Mouse (Mus musculus) heart, postnatal 36 days (tissue): ENCODE results near the gene Dnaja3. TPM values are rescaled to one million over a fixed set of nuclear protein-coding genes. Genes with fewer than 3 reads are reported as not detected.
"Not testable (repeated sequence)": the region's sequence is repeated elsewhere in the genome, so short reads cannot be mapped to it uniquely, and the experiment has no call there.

ENCODE experiments used
- DNase-seq, 2 experiments: peaks; one replicate each; pipeline ENCODE4 v3.0.0; 2021 to 2022
- intact Hi-C: fragments of 180-260 bp; cut with DNase I; formaldehyde crosslinking; loops from one replicate; pipeline ENCODE4 v1.15.1; 2025
- total RNA-seq, 2 experiments: library from RNA; stranded (reverse); gene quantifications; 2 replicates each; pipeline ENCODE4 v1.2.3; 2021

The Dnaja3 gene
- total RNA-seq, 2 experiments from 2014 or later: 143 to 164 TPM

DNA sequence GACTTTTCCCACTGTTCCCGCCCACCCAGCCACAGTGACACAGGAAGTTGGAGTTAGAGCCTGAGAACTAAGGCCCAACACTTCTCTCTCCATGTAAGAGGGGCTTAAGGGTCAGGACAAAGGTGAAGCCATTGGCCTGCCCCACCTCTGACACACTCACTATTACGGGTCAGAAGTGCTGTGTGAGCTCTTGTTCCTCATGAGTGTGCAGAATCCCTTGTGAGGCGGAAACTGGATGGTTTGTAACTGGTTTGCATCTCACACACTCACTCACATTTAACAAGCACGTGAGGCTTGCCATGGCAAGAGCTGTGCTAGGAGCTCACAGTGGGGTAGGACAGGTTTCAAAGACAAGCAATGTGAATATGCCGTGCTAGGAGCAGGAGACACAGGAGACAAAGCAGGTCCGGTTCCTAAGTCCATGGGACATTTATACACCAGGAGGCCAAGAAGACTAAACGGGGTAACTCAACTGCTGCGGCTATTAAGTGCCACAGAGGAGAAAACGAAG, 16.8 kb downstream of the Dnaja3 start:
- intact Hi-C loops: no loop called here
- DNase-seq: no peak

DNA sequence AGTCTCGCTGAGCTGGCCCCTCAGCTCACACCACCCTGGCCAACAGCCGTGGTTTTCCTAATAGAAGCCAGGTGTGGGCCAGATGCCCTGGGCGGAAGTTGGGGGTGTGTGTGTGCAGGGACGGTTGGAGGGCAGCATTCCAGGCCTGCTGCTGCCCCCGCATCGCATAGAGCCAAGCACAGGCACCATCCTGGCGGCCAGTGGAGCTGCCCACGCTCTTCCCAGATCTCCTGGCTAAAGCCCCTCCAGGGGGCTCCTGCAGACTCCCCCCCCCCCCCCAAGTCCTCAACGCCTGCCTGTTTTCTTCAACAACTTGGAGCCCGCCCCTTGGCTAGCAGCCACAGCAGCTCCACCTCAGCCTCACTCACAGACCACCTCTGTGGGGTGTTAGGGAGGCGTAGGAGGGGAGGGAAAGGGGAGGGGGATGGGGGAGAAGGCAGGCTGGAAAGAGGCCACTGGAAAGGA, 19.0 kb downstream of the Dnaja3 start:
- peak in 1 of 2 experiments; percentile 37 for DNase-seq
- intact Hi-C loops: no loop called here

DNA sequence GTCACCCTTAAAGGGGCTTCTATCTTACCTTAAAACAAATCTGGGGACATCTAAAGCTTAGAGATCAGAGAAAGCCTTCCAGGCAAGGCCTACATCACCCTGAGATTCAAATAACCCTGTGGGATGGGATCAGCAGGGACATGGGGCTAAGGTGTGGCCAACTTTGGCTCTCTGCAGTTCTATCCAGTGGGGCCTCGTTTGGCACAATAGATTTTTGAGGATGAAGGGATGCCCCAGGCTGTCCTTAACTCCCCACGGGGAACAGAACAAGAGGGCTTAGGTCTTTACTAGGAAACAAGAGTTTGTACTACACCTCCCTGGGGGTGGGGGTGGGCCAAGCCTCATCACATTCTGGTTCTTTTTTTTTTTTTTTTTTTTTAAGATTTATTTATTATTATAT, 19.5 kb downstream of the Dnaja3 start:
- intact Hi-C loops: no loop called here
- no peak for DNase-seq

DNA sequence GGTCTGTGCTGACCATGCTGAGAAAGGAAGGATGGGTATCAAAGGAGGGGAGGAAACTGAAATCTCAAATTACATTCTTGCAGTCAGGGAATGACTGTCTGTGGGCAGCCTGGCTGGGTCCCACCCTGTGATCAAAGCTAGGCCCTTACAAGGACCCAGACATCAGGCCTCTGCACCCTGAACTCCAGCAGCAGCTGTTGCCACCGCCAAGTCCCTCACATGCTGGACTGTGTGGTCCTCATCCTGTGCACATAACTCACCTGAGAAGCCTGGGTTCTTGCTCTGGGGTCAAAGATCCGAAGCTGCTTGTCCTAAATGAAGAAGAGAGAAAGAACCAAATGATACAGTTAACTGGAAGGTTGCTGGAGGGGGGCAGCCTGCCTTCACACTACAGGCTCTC, 21.8 kb downstream of the Dnaja3 start:
- DNase-seq: no peak
- intact Hi-C loops: no loop called here

DNA sequence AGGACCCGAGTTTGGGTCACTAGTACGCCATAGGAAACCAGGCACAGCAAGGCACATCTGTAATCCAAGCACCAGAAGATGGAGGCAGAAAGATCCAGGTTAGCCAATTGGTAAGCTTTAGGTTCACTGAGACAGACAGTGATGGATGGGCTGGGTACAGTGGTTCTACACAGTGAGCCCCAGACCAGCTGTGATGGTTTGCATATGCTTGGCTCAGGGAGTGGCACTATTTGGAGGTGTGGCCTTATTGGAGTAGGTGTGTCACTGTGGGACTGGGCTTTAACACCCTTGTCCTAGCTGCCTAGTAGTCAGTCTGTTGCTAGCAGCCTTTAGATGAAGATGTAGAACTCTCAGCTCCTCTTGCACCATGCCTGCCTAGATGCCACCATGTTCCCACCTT, 24.0 kb downstream of the Dnaja3 start:
- intact Hi-C loops: no loop called here
- no peak for DNase-seq

DNA sequence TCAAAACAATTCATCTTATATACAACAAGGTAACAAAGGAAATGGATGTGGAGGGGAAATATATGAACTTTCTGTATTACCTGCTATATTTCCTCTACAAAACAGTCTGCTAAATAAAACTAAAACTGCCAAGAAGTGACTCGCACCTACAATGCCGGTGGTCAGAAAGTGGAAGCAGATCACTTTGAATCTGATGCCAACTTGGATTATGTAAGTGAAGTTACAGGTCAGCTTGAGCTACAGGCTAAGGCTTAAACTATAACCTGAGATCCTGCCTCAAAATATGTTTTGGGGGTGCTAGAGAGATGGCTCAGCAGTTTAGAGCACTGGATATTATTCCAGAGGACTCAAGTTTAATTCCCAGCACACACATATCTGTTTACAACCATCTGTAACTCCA, 25.9 kb downstream of the Dnaja3 start:
- intact Hi-C loops: loop anchor here (5.0 kb wide), 3 partner anchors 98 to 363 kb away; partner anchors contain the start of gene Cdip1

DNA sequence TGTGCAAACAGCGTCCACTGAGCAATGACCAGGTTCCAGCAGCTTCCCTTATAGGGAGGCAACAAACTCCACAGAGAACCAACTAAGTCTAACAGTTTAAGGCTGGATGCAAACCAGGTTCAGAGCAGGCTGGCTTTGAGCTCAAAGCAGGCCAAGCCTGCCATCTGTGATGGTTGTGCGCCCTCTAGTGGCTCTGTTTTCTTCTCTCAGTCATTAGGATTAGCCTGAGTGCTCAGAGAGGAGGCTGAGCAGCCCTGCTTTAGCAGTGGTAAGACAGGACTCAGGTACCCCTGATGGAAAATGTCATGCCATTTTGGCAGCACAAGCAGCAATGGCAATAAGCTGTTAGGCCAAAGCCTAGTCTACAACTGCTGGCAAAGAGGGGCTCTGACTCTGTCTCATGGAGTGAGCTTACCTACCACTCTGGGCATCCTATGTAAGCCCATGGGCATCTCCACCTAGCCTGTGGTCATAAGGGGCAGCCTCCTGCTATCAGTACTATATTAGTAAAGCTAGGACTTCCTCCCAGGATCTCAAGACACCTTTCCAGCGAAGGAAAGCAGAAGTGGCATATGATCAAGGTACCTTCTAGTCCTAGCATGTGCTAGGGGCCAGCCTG, 27.5 kb downstream of the Dnaja3 start:
- peak; percentile 86 to 87 for DNase-seq
- intact Hi-C loops: loop anchor here (1.0 to 5.0 kb wide), 4 partner anchors 37 to 365 kb away; partner anchors contain the start of gene Cdip1

More for the DNA sequence above, 25.9 kb downstream of the Dnaja3 start:
- no peak for DNase-seq

DNA sequence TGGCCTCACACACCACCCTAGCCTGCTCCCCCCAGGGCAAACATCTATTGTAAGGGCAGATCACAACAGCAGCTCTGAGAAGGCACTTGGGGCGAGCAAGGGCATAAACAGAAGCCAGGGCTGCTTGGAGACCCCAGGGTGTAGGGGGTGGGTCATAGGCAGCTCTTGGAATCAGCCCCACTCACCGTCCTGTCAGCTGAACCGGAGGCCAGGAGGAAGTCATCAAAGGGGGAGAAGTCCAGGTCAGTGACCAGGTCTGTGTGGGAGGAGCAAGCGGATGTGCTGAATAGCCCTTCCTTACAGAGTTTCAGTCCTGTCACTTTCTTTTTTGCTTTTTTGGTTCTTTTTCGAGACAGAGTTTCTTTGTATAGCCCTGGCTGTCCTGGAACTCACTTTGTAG, 30.5 kb downstream of the Dnaja3 start:
- DNase-seq: no peak
- intact Hi-C loops: no loop called here

DNA sequence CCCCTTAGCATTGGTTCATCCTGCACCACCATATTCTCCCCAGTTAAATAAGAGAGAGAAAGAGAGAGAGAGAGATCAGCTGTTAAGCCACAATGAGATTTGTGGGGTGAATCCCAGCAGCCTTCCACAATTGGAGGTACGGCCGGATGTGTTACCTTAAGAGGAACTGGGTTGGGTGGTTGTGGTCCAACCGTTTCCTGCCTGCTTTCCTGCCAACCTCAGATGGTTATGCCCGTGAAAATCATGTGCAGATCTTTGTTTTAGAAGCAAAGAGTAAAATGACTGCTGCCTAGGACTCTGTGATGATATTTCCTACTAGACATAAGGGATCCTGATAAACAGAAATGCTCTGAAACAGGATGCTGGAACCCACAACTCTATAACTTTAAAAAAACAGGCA, 34.3 kb downstream of the Dnaja3 start:
- DNase-seq: no peak
- intact Hi-C loops: no loop called here

DNA sequence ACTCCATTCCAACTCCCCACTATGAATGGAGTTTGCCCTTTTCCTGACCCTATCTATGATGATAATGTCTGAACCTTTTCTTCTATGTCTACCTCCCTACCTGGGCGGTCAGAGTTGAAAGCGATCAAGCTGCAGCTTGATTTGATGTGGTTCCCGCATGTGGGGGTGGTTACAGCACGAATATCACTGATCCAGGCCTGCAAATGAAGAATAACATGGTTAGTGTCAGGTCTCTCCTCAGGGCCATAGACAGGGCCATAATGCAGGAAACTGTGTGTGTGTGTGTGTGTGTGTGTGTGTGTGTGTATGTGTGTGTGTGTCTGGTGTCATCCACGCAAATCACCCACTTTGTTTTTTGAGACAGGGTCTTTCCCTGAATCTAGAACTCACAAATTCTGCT, 37.0 kb downstream of the Dnaja3 start:
- intact Hi-C loops: loop anchor here (5.0 kb wide), 1 partner anchor 115 kb away; no protein-coding TSS in a partner anchor
- DNase-seq: no peak

DNA sequence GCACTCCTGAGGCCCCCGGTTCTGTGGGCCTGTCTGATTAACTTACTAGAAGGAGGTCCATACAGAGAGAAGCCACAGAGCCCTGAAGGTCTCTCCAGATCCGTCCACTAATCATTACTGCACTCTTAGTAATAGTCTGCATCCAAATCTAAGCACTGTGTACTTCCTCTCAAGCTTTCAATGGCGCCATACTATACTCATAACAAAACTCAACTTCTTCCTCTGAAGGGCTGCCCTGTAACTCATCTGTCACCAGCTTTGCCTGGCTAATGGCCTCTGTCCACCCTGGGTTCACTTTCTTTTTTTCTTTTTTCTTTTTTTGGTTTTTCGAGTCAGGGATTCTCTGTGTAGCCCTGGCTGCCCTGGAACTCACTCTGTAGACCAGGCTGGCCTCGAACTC, 38.3 kb downstream of the Dnaja3 start:
- intact Hi-C loops: loop anchor here (2.0 to 5.0 kb wide), 2 partner anchors 113 to 116 kb away; partner anchors contain the start of gene Cdip1
- DNase-seq: no peak

DNA sequence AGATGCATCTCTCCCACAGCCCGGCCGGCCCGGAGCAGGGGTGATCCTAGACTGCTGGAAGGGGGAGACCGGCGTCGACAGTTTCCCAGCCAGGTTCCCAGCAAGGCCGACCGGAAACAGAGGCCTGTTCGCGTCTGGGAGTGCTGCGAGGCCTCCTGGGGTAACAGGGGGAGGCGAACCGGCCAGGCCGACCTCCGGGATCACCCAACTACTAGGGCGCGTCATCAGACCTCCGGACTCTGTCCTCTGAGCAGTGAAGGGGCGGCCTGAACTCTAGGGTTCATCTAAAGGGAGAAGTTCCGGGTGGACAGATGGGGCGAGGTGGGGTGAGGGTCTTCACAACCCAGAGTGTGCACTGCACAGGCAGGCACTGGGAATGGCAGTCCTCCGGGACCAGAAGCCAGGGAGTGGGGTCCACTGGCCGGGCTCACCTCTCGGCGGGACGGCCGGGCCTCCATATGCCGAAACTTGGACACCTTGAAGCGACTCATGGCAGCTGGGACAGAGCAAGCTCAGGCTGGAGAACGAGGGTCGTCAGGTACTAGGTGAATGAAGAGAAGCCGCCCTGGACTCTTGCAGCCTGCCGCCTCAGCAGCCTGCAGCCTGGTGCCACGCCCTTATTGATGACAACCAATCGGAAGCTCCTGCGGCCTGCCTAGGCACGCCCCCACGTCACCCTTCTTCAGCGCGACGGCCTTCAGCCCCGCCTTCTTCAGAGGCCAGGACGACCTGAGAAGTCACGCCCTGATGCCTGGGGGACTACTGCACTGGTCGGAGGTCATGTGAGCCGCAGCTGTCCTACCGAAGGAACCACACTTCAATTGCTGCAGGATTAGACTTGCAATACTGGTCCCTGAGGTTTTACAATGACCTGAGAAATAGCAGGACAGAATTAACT, 39.6 kb downstream of the Dnaja3 start, which contains the start of gene Coro7:
Coro7 (minus strand) TSS at position 657 of the 898 bp plus-strand sequence.
- DNase-seq: peak; percentile 86 to 87
- intact Hi-C loops: loop anchor here (2.0 to 5.0 kb wide), 3 partner anchors 111 to 183 kb away; partner anchors contain the start of gene Cdip1

DNA sequence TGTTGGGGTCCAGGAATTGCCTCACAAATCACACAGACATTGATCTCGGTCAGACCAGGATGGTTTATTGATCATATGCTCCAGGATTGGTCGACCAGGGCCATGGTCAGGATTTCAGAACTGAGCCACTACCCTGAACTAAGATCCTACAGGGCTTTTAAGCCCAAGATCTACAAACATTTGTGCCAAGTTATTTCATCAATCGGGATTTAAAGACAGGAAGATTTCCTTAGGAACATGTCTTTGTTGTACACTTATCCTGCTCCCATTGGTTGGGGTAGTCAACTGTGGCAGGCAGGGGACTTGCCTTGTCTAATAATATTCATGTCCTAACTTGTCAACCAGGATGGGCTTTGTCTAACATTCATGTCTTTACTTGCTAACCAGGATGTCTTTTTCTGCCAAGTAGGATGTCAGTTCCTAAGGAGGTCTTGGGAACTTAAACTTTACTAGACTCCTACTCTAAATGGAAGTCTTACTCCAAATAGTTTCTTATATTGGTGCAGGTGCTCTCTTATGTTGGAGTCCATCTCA, 41.2 kb downstream of the Dnaja3 start:
- DNase-seq: not testable (repeated sequence)
- intact Hi-C loops: loop anchor here (5.0 kb wide), 1 partner anchor 181 kb away; no protein-coding TSS in a partner anchor

DNA sequence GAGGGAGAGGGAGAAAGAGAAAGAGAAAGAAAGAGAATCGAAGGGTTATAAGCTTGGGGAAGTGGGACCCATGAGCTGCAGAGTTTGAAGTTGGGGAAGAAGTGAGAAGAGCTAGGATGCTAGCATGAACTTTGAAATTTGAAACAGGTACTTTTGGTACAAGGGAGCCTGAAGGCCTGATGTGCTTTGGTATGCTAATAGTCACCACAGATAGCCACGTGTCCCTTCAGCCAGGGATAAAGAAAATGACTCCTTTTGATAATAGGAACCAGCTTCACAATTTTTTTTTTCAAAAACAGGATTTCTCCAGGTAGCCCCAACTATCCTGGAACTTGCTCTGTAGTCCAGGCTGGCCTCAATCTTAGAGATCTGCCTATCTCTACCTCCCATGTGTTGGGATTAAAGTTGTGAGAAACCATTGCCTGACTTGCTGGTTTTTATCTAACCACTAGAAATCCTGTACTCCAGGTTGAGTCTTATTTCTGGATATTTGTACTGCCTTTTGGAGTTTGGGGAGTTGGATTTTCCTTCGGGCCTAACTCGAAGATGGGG, 42.9 kb downstream of the Dnaja3 start:
- intact Hi-C loops: loop anchor here (5.0 kb wide), 1 partner anchor 180 kb away; no protein-coding TSS in a partner anchor
- DNase-seq: no peak

DNA sequence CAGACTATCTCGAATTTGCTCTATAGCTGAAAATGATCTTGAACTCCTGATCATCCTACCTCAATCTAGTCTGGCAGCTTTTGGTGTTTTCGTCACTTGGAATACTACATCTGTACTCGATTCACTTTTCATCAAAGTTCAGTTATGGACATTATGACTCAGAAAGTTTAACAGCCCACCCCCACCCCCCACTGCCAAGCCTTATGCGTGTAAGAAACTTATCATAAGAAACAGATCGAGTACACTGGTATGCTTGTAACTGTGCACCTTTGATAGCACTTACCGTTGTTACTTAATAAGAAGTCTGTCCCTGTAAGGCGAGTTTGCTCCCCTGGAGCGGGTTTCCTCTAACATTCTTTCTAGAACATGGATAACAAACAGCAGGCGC, 43.4 kb downstream of the Dnaja3 start:
- DNase-seq: no peak
- intact Hi-C loops: loop anchor here (5.0 kb wide), 1 partner anchor 179 kb away; no protein-coding TSS in a partner anchor

DNA sequence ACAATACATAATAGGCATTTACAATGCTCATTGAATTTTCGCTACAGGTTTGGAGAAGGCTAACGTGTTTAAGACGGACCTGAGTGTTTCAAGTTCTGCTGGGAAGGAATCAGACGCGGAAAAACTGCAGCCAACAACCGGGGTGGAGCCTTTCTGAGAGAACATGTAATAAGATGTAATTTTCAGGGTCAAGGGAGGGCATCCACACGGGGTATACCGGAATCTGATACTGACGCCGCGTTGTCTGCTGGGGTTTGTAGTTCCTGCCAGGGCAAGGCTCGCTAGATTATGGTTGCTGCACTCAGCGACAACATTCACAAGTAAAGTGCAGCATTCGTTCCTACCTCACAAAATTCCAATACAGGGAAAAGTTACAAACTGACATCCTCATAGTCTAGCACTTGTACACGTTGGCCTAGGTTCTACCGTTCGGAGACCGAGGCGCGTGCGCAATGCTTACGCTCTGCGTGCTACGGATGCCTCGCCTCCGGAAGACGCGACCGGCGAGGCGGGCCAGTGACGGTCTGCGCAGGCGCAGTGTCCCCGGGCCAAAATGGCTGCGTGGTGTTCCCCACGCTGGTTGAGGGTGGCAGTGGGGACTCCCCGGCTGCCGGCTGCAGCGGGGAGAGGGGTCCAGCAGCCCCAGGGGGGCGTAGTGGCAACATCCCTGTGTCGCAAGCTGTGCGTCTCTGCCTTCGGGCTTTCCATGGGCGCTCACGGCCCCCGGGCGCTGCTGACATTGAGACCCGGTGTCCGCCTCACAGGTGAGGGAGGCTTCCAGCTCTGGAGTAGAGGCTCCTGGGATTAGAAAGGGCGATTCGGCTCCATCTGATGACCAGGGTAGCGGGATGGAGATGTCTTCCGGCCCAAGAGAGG, 44.0 kb downstream of the Dnaja3 start:
- peak; percentile 97 to 98 for DNase-seq
- intact Hi-C loops: loop anchor here (5.0 kb wide), 1 partner anchor 178 kb away; no protein-coding TSS in a partner anchor

DNA sequence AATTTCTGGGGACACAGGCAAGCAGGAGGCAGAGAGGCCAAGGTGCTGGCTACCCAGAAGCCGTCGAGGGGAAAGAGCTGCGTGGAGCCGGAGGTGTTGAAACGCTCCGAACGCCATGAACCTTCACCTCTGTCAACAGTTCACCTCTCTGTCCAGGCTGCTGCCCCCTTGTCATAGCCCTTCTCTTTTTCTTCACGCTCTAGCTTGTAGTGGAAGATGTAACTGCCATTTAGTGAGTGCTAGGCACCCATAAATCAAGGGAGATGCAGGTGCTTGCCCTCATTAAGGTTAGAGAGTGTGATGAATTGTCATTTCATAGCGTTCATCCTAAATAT, 44.6 kb downstream of the Dnaja3 start:
- intact Hi-C loops: loop anchor here (5.0 kb wide), 1 partner anchor 178 kb away; no protein-coding TSS in a partner anchor
- no peak for DNase-seq

DNA sequence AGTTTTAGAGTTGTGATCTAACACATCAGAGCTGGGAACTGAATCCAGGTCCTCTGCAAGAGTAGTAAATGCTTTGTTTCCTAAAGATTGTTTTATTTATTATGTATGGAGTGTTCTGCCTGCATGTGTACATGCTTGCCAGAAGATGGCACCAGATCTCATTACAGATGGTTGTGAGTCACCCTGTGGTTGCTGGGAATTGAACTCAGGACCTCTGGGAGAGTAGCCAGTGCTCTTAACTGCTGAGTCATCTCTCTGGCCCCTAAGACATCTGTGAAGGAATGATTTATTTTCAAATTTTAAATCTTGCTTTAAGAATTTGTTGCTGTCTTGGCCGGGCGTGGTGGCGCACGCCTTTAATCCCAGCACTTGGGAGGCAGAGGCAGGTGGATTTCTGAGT, 49.6 kb downstream of the Dnaja3 start:
- DNase-seq, intact Hi-C loops: not testable (repeated sequence)

DNA sequence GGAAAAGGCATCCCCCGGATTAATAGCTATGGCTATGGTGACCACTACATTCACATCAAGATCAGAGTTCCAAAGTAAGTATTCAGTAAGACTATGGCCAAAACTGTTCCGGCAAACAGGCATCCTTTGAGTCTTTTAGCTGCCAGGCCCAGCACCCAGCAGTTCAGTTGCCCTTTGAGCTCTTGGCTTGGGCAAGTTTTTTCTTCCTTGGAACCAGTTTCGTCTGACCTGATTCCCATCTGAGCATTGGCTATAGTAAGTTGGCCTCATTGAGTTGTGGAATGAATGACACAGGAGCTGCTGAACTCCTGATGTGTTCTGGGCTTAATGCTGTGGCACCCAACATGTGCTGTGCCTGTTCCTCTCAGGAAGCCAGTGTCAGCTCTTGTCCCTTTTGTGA, 61.4 kb downstream of the Dnaja3 start:
- no peak for DNase-seq
- intact Hi-C loops: no loop called here
